Mouse (Mus musculus) embryonic facial prominence, embryonic 10.5 days (tissue): ENCODE data around the gene Zbtb49. TPM values are rescaled to one million over a fixed set of nuclear protein-coding genes. Genes with fewer than 3 reads are reported as not detected.

Experiments used
- DNase-seq: peaks from one replicate; pipeline ENCODE4 v3.0.0-alpha.2; 2017; ENCODE audit warnings: low spot score
- H3K27ac ChIP-seq: fragments of 300-500 bp; sonication (generic); replicated peaks from 2 replicates; pipeline ENCODE4 v1.5.1; 2016; ENCODE audit warnings: mild to moderate bottlenecking
- H3K27me3 ChIP-seq: fragments of 300-500 bp; sonication (generic); replicated peaks from 2 replicates; pipeline ENCODE4 v1.6.1; 2016; ENCODE audit warnings: low read depth, mild to moderate bottlenecking; ENCODE audit not compliant: poor library complexity, severe bottlenecking
- H3K36me3 ChIP-seq: fragments of 300-500 bp; sonication (generic); replicated peaks from 2 replicates; pipeline ENCODE4 v1.6.1; 2016; ENCODE audit warnings: mild to moderate bottlenecking, moderate library complexity
- H3K4me1 ChIP-seq: fragments of 300-500 bp; sonication (generic); 2 replicates; pipeline ENCODE4 v1.6.1; 2016
- H3K4me3 ChIP-seq: fragments of 300-500 bp; sonication (generic); 2 replicates; pipeline ENCODE4 v1.5.1; 2016; ENCODE audit warnings: mild to moderate bottlenecking, moderate library complexity
- H3K9me3 ChIP-seq: fragments of 300-500 bp; sonication (generic); 2 replicates; pipeline ENCODE4 v1.6.1; 2016; ENCODE audit warnings: mild to moderate bottlenecking
- WGBS: fragments of 180-500 bp; shearing (Covaris S2); methylation state at CpG from one replicate; pipeline ENCODE4 v1.1.7; 2016; 5-methylcytosine and 5-hydroxymethylcytosine counted together
- polyA plus RNA-seq: library from polyadenylated mRNA; unstranded; fragments of >200 nt; fragmentation: Nextera tagmentation; extraction: Ambion mirVana; gene quantifications from 2 replicates; pipeline ENCODE4 v1.2.1, GENCODE M21; 2016

Zbtb49 gene
- 19.1 and 20.7 TPM in 2 replicates for polyA plus RNA-seq

GRCm38 (mm10) chr5:38220328-38220912, at the start of gene Zbtb49, which contains the start of gene Lyar:
Gene Zbtb49, minus strand, starts transcription at chr5:38220457.
Gene Lyar, plus strand, starts transcription at chr5:38220470.
- Histone ChIP-seq H3K36me3 (peaks cover 52% of the 10 kb centered on the region), H3K4me1 (peaks cover 30% of the 10 kb centered on the region), H3K27ac (peak within 1 kb of the TSS; percentile 88), H3K9me3 (no peaks in the 10 kb centered on the region), H3K4me3 (peak within 1 kb of the TSS; percentile 96), H3K27me3 (no peaks in the 10 kb centered on the region)
- peak; percentile 95 for DNase-seq
- WGBS = under 1% methylated on average over 55 of the region's 55 CpGs

GRCm38 (mm10) chr5:38260107-38260682, 39.9 kb upstream of the Zbtb49 start, which contains the start of gene Tmem128:
Gene Tmem128, plus strand, starts transcription at chr5:38260185.
- WGBS = under 1% methylated on average over 40 of the region's 40 CpGs
- Histone ChIP-seq H3K9me3 (no peaks in the 10 kb centered on the region), H3K27ac (peak within 1 kb of the TSS; percentile 90), H3K27me3 (no peaks in the 10 kb centered on the region), H3K4me3 (peak within 1 kb of the TSS; percentile 86), H3K4me1 (peaks cover 36% of the 10 kb centered on the region), H3K36me3 (peaks cover 34% of the 10 kb centered on the region)
- DNase-seq = peak; percentile 75

- Histone ChIP-seq H3K36me3 (peaks cover 28% of the 10 kb centered on the region), H3K9me3 (no peaks in the 10 kb centered on the region), H3K4me1 (peaks cover 36% of the 10 kb centered on the region), H3K27me3 (no peaks in the 10 kb centered on the region), H3K4me3 (peak overlapping the region; percentile 86), H3K27ac (peak overlapping the region; percentile 90)
- WGBS = 43% methylated on average over 9 of the region's 9 CpGs
- no peak for DNase-seq
Observed at GRCm38 (mm10) chr5:38259455-38260106, 39.3 kb upstream of the Zbtb49 start.

GRCm38 (mm10) chr5:38258773-38259146, 38.5 kb upstream of the Zbtb49 start:
- Histone ChIP-seq H3K4me1 (peaks cover 36% of the 10 kb centered on the region), H3K27me3 (no peaks in the 10 kb centered on the region), H3K9me3 (no peaks in the 10 kb centered on the region), H3K4me3 (no peak overlapping the region), H3K36me3 (peaks cover 19% of the 10 kb centered on the region), H3K27ac (peak overlapping the region; percentile 57; the same call in 1 of the 2 replicates)
- no peak for DNase-seq
- WGBS = 86% methylated on average over 5 of the region's 5 CpGs

GRCm38 (mm10) chr5:38258034-38258772, 37.9 kb upstream of the Zbtb49 start:
- Histone ChIP-seq H3K27me3 (no peaks in the 10 kb centered on the region), H3K4me3 (no peak overlapping the region), H3K36me3 (peaks cover 14% of the 10 kb centered on the region), H3K27ac (peak overlapping the region; percentile 57; the same call in 1 of the 2 replicates), H3K9me3 (no peaks in the 10 kb centered on the region), H3K4me1 (peaks cover 36% of the 10 kb centered on the region)
- 49% methylated on average over 8 of the region's 8 CpGs for WGBS
- peak; percentile 43 for DNase-seq

GRCm38 (mm10) chr5:38256551-38256950, 36.3 kb upstream of the Zbtb49 start:
- DNase-seq = no peak
- H3K36me3 ChIP-seq = no peaks in the 10 kb centered on the region
- 86% methylated on average over 1 of the region's 1 CpGs for WGBS
- H3K27ac ChIP-seq = 0 out of 2 replicates have a peak overlapping the region, but pooled peaks have one; percentile 30
- no peaks in the 10 kb centered on the region for H3K9me3 ChIP-seq
- H3K4me1 ChIP-seq = peaks cover 36% of the 10 kb centered on the region
- no peak overlapping the region for H3K4me3 ChIP-seq
- H3K27me3 ChIP-seq = no peaks in the 10 kb centered on the region

- no peak overlapping the region for H3K27ac ChIP-seq
- 85% methylated on average over 3 of the region's 3 CpGs for WGBS
- no peak overlapping the region for H3K4me3 ChIP-seq
- H3K9me3 ChIP-seq = no peaks in the 10 kb centered on the region
- H3K4me1 ChIP-seq = peaks cover 27% of the 10 kb centered on the region
- H3K27me3 ChIP-seq = no peaks in the 10 kb centered on the region
- no peaks in the 10 kb centered on the region for H3K36me3 ChIP-seq
- no peak for DNase-seq
Observed at GRCm38 (mm10) chr5:38255644-38256043, 35.4 kb upstream of the Zbtb49 start.

GRCm38 (mm10) chr5:38255195-38255594, 34.9 kb upstream of the Zbtb49 start:
- Histone ChIP-seq H3K27ac (no peak overlapping the region), H3K36me3 (no peaks in the 10 kb centered on the region), H3K4me1 (peaks cover 27% of the 10 kb centered on the region), H3K27me3 (no peaks in the 10 kb centered on the region), H3K4me3 (no peak overlapping the region), H3K9me3 (no peaks in the 10 kb centered on the region)
- 44% methylated on average over 4 of the region's 4 CpGs for WGBS
- DNase-seq = no peak

- Histone ChIP-seq H3K4me1 (peaks cover 18% of the 10 kb centered on the region), H3K4me3 (no peak overlapping the region), H3K9me3 (no peaks in the 10 kb centered on the region), H3K27me3 (peaks cover 42% of the 10 kb centered on the region), H3K36me3 (peaks cover 2% of the 10 kb centered on the region), H3K27ac (no peak overlapping the region)
- no peak for DNase-seq
- 83% methylated on average over 6 of the region's 6 CpGs for WGBS
Observed at GRCm38 (mm10) chr5:38241966-38242365, 21.7 kb upstream of the Zbtb49 start.

GRCm38 (mm10) chr5:38241473-38241834, 21.2 kb upstream of the Zbtb49 start:
- Histone ChIP-seq H3K4me3 (no peak overlapping the region), H3K27ac (peak overlapping the region; percentile 40), H3K27me3 (peaks cover 42% of the 10 kb centered on the region), H3K9me3 (peaks cover 5% of the 10 kb centered on the region; the same call in 1 of the 2 replicates), H3K4me1 (peaks cover 18% of the 10 kb centered on the region), H3K36me3 (peaks cover 7% of the 10 kb centered on the region)
- DNase-seq = no peak
- 87% methylated on average over 3 of the region's 3 CpGs for WGBS

GRCm38 (mm10) chr5:38240727-38241472, 20.6 kb upstream of the Zbtb49 start:
- peak; percentile 59 for DNase-seq
- peak overlapping the region; percentile 40 for H3K27ac ChIP-seq
- WGBS = 25% methylated on average over 5 of the region's 5 CpGs

GRCm38 (mm10) chr5:38236627-38237026, 16.4 kb upstream of the Zbtb49 start:
- 95% methylated on average over 2 of the region's 2 CpGs for WGBS
- no peak for DNase-seq
- H3K9me3 ChIP-seq = peaks cover 5% of the 10 kb centered on the region; the same call in 1 of the 2 replicates
- no peak overlapping the region for H3K27ac ChIP-seq
- no peak overlapping the region for H3K4me3 ChIP-seq
- H3K4me1 ChIP-seq = peaks cover 18% of the 10 kb centered on the region
- H3K36me3 ChIP-seq = peaks cover 53% of the 10 kb centered on the region
- H3K27me3 ChIP-seq = peaks cover 28% of the 10 kb centered on the region

More at GRCm38 (mm10) chr5:38240727-38241472, 20.6 kb upstream of the Zbtb49 start:
- peaks cover 18% of the 10 kb centered on the region for H3K4me1 ChIP-seq
- peaks cover 42% of the 10 kb centered on the region for H3K27me3 ChIP-seq
- H3K9me3 ChIP-seq = peaks cover 5% of the 10 kb centered on the region; the same call in 1 of the 2 replicates
- H3K36me3 ChIP-seq = peaks cover 12% of the 10 kb centered on the region
- no peak overlapping the region for H3K4me3 ChIP-seq
